Comparison of ENCODE assay signal across 17 mouse cellular contexts in the genomic region with DNA sequence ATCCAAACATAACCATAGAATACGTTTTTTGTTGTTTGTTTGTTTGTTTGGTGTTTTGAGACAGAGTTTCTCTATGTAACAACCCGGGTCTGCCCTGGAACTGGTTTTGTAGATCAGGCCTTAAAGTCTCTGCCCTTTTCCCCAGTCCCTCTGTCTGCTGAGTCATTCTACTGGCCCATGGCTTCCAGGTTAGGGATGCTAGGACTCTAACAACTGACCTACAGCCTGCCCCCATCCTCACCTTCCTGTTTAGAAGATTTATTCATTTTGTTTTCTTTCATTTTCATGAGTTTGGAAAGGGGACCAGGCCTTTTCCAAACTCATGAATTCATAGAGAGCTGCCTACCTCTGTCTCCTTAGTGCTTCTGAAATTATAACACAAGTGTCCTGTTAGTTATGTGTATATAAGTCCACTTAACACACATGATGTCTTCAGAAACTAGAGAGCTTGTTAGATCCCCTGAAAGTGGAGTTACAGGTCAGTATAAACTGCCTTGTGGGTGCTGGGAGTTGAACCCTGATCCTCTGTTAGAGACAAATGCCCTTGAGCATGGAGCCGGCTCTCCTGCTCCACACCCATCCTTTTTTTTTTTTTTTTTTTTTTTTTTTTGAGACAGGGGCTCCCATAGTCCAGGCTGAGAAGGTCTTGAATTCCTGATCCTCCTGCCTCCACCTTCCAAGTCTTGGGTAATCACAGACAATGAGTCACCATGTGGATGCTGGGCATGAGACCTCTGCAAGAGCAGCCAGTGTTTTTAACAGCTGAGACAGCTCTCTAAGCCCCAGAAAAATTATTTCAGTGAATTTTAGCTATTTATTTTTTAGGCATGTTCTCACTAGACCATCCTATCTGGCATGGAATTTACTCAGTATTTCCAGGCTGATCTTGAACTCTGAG. TPM values are rescaled to one million over a fixed set of nuclear protein-coding genes. Genes with fewer than 3 reads are reported as not detected.
A peak's percentile ranks its signal among the peaks of the same experiment; 100 is the strongest.
DNase-seq lines count a peak whose midpoint lies in the region; ATAC-seq and TF ChIP-seq lines count a peak whose summit lies in the region.
"Had no signal": no experiment of that assay in that cellular context is flagged by ENCODE, and none has a peak within 500 bp of the region (broad histone marks: within the 10 kb centered on the region; RNA-seq: fewer than 3 reads in every experiment).

No protein-coding gene starts in this region.

- H3K9ac ChIP-seq in liver, embryonic 14.5 days (replicated peaks), result peak overlapping the region; percentile 16; the same call in 1 of the 2 replicates
- H3K9ac ChIP-seq: lung, embryonic 15.5 days had no signal

- 62% methylated on average over 3 of the region's 3 CpGs for WGBS in liver, embryonic 14.5 days (ENCODE audit: insufficient replicate concordance)

- peaks cover 4% of the 10 kb centered on the region for H3K9me3 ChIP-seq in liver, embryonic 14.5 days (ENCODE audit: control insufficient read depth, low read length)
- H3K9me3 ChIP-seq: limb, embryonic 10.5 days; lung, embryonic 15.5 days had no signal

- no peak for TF ChIP-seq EP300 in liver, embryonic 14.5 days (IDR thresholded peaks at IDR 0.05; ENCODE audit: low read depth)

- DNase-seq in urinary bladder, postnatal 14 days (ENCODE audit: low spot score), result peak; percentile 36
- DNase-seq in urinary bladder, adult 2 months (ENCODE audit: low spot score), result no peak
- peak; percentile 83 for DNase-seq in NIH3T3 (ENCODE audit: low read depth)
- DNase-seq in liver, embryonic 14.5 days (ENCODE audit: low read depth in 3 of 3, low spot score in 3 of 3), result no peak
- no peak for DNase-seq in kidney, adult 9 months
- no peak for DNase-seq in adrenal gland, postnatal 25 days
- no peak for DNase-seq in kidney, postnatal 25 days
- DNase-seq: cerebellum, adult 11 months; cerebellum, postnatal 36 days; gastrocnemius, postnatal 10 days; kidney, adult 8-10 months; retina, postnatal 1 day; spleen, adult 18-20 months; thymus, postnatal 36 days had no signal

- H3K36me3 ChIP-seq in liver, embryonic 14.5 days (replicated peaks; ENCODE audit: control insufficient read depth, insufficient read depth, low read depth), result no peaks in the 10 kb centered on the region
- H3K36me3 ChIP-seq: limb, embryonic 10.5 days; lung, embryonic 15.5 days had no signal

- H3K27me3 ChIP-seq in liver, embryonic 14.5 days (ENCODE audit: control insufficient read depth, insufficient read depth, low read length), result no peaks in the 10 kb centered on the region
- H3K27me3 ChIP-seq: lung, embryonic 15.5 days had no signal

- H3K27ac ChIP-seq in liver, embryonic 14.5 days, result peak overlapping the region; percentile 16
- H3K27ac ChIP-seq: limb, embryonic 10.5 days; lung, embryonic 15.5 days had no signal

- TF ChIP-seq CTCF in liver, embryonic 14.5 days (IDR thresholded peaks at IDR 0.05; ENCODE audit: low read depth), result no peak

- H3K4me2 ChIP-seq in liver, embryonic 14.5 days (ENCODE audit: low read depth), result no peak overlapping the region
- H3K4me2 ChIP-seq: heart, embryonic 11.5 days; lung, embryonic 15.5 days had no signal

- ATAC-seq in liver, embryonic 14.5 days (ENCODE audit: insufficient read depth), result no peak

- H3K4me3 ChIP-seq in liver, embryonic 14.5 days (ENCODE audit: insufficient read depth in 1 of 2, low read depth in 2 of 2, low read length in 2 of 2), result no peak overlapping the region
- H3K4me3 ChIP-seq: limb, embryonic 10.5 days; lung, embryonic 15.5 days had no signal

- H3K4me1 ChIP-seq in liver, embryonic 14.5 days (replicated peaks; ENCODE audit: control insufficient read depth in 2 of 2, insufficient read depth in 2 of 2, low read length in 1 of 2), result peaks cover 28 to 47% of the 10 kb centered on the region in 2 experiments

RNA-seq across cellular contexts. Expression of gene Pim1, which starts 5.0 kb away (rescaled TPM):
- 21.2 and 24.4 TPM in 2 replicates for polyA plus RNA-seq in urinary bladder, adult 2 months (2012; rRNA removed)
- 61.4 and 64.5 TPM in 2 replicates for polyA plus RNA-seq in liver, embryonic 14.5 days (2012; rRNA removed)
- polyA plus RNA-seq in liver, embryonic 14.5 days (2014; fragmentation: Nextera tagmentation; extraction: Ambion mirVana), result 60.4 and 69.9 TPM in 2 replicates
- total RNA-seq in adrenal gland, postnatal 25 days (2021), result 88.8 and 160 TPM in 2 replicates

Comparison
In these comparisons a context has a peak if more than half of its experiments do, and no peak if none do; other contexts are left out.
1. DNase-seq: peak in urinary bladder, postnatal 14 days (single experiment) and NIH3T3 (single experiment); none in urinary bladder, adult 2 months (single experiment), liver, embryonic 14.5 days (0 of 3), kidney, adult 9 months (single experiment), adrenal gland, postnatal 25 days (single experiment) and kidney, postnatal 25 days (0 of 2).